Mouse (Mus musculus) limb, embryonic 14.5 days (tissue): ENCODE data around the gene Toe1. TPM values are rescaled to one million over a fixed set of nuclear protein-coding genes. Genes with fewer than 3 reads are reported as not detected.

Source experiments
- ATAC-seq: fragments of 200-750 bp; cut with Nextera tagmentation; 2 replicates; pipeline ENCODE4 v1.8.0; 2017; ENCODE audit warnings: low read depth, moderate number of reproducible peaks, moderate TSS enrichment; ENCODE audit not compliant: low FRiP score
- DNase-seq: peaks from one replicate; pipeline ENCODE4 v3.0.0-alpha.2; 2015; ENCODE audit warnings: low spot score
- H3K27ac ChIP-seq: fragments of 300-500 bp; sonication (generic); replicated peaks from 2 replicates; pipeline ENCODE4 v1.5.1; 2014; ENCODE audit warnings: low read depth, mild to moderate bottlenecking, low read length, moderate library complexity, mixed read lengths
- H3K27me3 ChIP-seq: fragments of 300-500 bp; sonication (generic); 2 replicates; pipeline ENCODE4 v1.6.1; 2014; ENCODE audit warnings: low read length, mixed read lengths; ENCODE audit not compliant: control insufficient read depth, insufficient read depth
- H3K36me3 ChIP-seq: fragments of 300-500 bp; sonication (generic); 2 replicates; pipeline ENCODE4 v1.6.1; 2014; ENCODE audit warnings: mild to moderate bottlenecking, low read length, moderate library complexity, mixed read lengths; ENCODE audit not compliant: control insufficient read depth, insufficient read depth
- H3K4me1 ChIP-seq: fragments of 300-500 bp; sonication (generic); 2 replicates; pipeline ENCODE4 v1.6.1; 2014; ENCODE audit warnings: antibody characterized with exemption, low read length, mixed read lengths; ENCODE audit not compliant: control insufficient read depth, insufficient read depth
- H3K4me2 ChIP-seq: fragments of 300-500 bp; sonication (generic); replicated peaks from 2 replicates; pipeline ENCODE4 v1.6.1; 2014; ENCODE audit warnings: low read depth, mild to moderate bottlenecking, low read length, moderate library complexity; ENCODE audit not compliant: severe bottlenecking
- H3K4me3 ChIP-seq: fragments of 300-500 bp; sonication (generic); replicated peaks from 2 replicates; pipeline ENCODE4 v1.5.1; 2014; ENCODE audit warnings: low read length
- H3K9ac ChIP-seq: fragments of 300-500 bp; sonication (generic); 2 replicates; pipeline ENCODE4 v1.6.1; 2014; ENCODE audit warnings: mild to moderate bottlenecking, low read depth, low read length, moderate library complexity; ENCODE audit not compliant: severe bottlenecking
- H3K9me3 ChIP-seq: fragments of 300-500 bp; sonication (generic); 2 replicates; pipeline ENCODE4 v1.6.1; 2016; ENCODE audit warnings: low read length; ENCODE audit not compliant: control insufficient read depth
- POLR2A ChIP-seq: fragments of 200-500 bp; IDR thresholded peaks from 2 replicates; pipeline ENCODE4 v1.8.0; 2012; ENCODE audit warnings: inconsistent platforms, mild to moderate bottlenecking, moderate library complexity, borderline replicate concordance; ENCODE audit not compliant: insufficient read depth, insufficient read length; ENCODE audit errors: extremely low read depth
- WGBS: fragments of 180-500 bp; shearing (Covaris S2); extraction: QIAGEN DNeasy Blood & Tissue Kit; methylation state at CpG from one replicate; pipeline ENCODE4 v1.1.7; 2014; 5-methylcytosine and 5-hydroxymethylcytosine counted together
- polyA plus RNA-seq, 2 experiments: library from polyadenylated mRNA; depleted of rRNA in 1 of 2; stranded (reverse) in 1 of 2; unstranded in 1 of 2; fragments of >200 nt; fragmentation: Nextera tagmentation in 1 of 2; extraction: Ambion mirVana in 1 of 2; gene quantifications; 2 replicates each; pipeline versions ENCODE4 v1.2.1 to v1.2.3; 2012 to 2014

Toe1 gene
- polyA plus RNA-seq, 2 experiments = 35.9 to 44.6 TPM

GRCm38 (mm10) chr4:116819968-116820901, 12.8 kb upstream of the Toe1 start:
- Histone ChIP-seq H3K4me2 (peak overlapping the region; percentile 98), H3K9me3 (no peaks in the 10 kb centered on the region), H3K27me3 (peaks cover 13% of the 10 kb centered on the region; the same call in 1 of the 2 replicates), H3K4me3 (peak overlapping the region; percentile 52), H3K4me1 (peaks cover 2% of the 10 kb centered on the region; the same call in 1 of the 2 replicates), H3K9ac (peak overlapping the region; percentile 55; the same call in 1 of the 2 replicates), H3K36me3 (peaks cover 12% of the 10 kb centered on the region; the same call in 1 of the 2 replicates), H3K27ac (no peak overlapping the region)
- DNase-seq (no peak), ATAC-seq (no peak)
- TF ChIP-seq POLR2A = no peak
- WGBS = 19% methylated on average over 32 of the region's 32 CpGs

DNA sequence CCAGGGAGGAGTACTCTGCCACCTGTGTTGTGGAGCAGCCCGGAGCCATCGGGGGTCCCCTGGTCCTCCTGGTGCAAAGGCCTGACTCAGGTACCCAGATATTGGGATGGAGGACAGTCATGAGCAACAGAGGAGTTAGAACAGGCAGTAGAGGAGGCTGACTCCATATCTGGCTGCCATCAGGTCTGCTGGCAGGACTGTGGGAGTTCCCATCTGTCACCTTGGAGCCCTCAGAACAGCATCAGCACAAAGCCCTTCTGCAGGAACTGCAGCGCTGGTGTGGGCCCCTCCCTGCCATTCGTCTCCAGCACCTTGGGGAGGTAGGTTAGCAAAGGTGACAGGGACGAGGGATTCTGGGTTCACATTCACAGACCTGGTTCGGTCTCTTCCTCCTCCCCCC, 10.0 kb upstream of the Toe1 start:
- H3K4me1 ChIP-seq = no peaks in the 10 kb centered on the region; the same call in 1 of the 2 replicates
- no peak for DNase-seq
- ATAC-seq = no peak
- H3K9me3 ChIP-seq = no peaks in the 10 kb centered on the region
- WGBS = 91% methylated on average over 6 of the region's 6 CpGs
- H3K36me3 ChIP-seq = peaks cover 12% of the 10 kb centered on the region; the same call in 1 of the 2 replicates
- H3K27ac ChIP-seq = no peak overlapping the region
- no peak overlapping the region for H3K4me3 ChIP-seq
- no peak overlapping the region for H3K4me2 ChIP-seq
- H3K27me3 ChIP-seq = peaks cover 13% of the 10 kb centered on the region; the same call in 1 of the 2 replicates
- no peak for TF ChIP-seq POLR2A
- H3K9ac ChIP-seq = no peak overlapping the region

DNA sequence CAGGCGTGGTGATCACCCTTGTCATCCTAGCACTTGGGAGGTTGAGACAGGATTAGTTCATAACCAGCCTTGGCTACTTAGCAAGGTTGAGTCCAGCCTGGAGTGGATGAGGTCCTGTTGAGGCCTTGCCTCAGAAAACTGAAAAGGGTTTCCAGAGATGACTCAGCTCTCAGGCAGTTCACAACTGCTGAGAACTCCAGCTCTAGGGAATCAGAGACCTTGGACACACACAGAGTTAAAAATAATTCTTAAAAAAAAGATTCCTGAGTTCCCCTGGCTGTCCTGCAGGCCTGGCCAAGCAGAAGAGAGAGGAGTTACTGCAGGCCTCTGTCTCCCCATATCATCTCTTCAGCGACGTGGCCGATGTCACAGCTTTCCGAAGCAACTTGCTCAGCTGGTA, 7.8 kb upstream of the Toe1 start:
- Histone ChIP-seq H3K9ac (no peak overlapping the region; the same call in 1 of the 2 replicates), H3K36me3 (peaks cover 12% of the 10 kb centered on the region; the same call in 1 of the 2 replicates), H3K27ac (no peak overlapping the region), H3K27me3 (peaks cover 5% of the 10 kb centered on the region; the same call in 1 of the 2 replicates), H3K4me1 (no peaks in the 10 kb centered on the region), H3K4me2 (no peak overlapping the region), H3K9me3 (no peaks in the 10 kb centered on the region), H3K4me3 (no peak overlapping the region)
- ATAC-seq (no peak), DNase-seq (no peak)
- no peak for TF ChIP-seq POLR2A
- 83% methylated on average over 5 of the region's 5 CpGs for WGBS

DNA sequence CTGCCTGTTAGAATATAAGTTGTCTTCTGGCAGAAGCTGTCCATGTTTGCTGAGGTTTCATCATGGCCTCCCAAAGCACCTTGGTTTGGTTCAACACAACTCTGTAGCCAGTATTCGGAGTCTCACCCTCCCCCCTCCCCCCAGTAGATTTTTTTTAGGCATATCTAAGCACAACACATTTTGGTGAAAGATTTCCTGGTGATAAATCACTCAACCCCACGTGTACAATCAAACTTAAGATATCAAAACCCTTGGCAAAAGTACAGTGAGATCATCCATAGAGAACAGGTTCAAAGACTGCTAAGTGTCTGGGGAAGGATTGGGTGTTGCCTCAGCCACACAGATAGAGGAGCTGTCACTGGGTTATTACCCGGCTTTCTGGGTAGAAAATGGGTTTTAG, 3.6 kb upstream of the Toe1 start:
- H3K27me3 ChIP-seq = no peaks in the 10 kb centered on the region
- H3K27ac ChIP-seq = no peak overlapping the region
- ATAC-seq (no peak), DNase-seq (no peak)
- TF ChIP-seq POLR2A = no peak
- H3K9ac ChIP-seq = no peak overlapping the region
- H3K9me3 ChIP-seq = no peaks in the 10 kb centered on the region
- no peak overlapping the region for H3K4me3 ChIP-seq
- H3K36me3 ChIP-seq = 0 out of 2 replicates have a peak, but pooled peaks cover 1% of the 10 kb centered on the region
- peaks cover 6% of the 10 kb centered on the region for H3K4me1 ChIP-seq
- H3K4me2 ChIP-seq = no peak overlapping the region
- WGBS = 78% methylated on average over 3 of the region's 3 CpGs

GRCm38 (mm10) chr4:116799901-116800300, 7.5 kb downstream of the Toe1 start:
- Histone ChIP-seq H3K27ac (no peak overlapping the region), H3K4me3 (no peak overlapping the region), H3K4me2 (no peak overlapping the region), H3K9ac (no peak overlapping the region), H3K4me1 (peaks cover 7% of the 10 kb centered on the region), H3K36me3 (peaks cover 35% of the 10 kb centered on the region), H3K9me3 (no peaks in the 10 kb centered on the region), H3K27me3 (no peaks in the 10 kb centered on the region)
- DNase-seq (no peak), ATAC-seq (no peak)
- WGBS = 36% methylated on average over 5 of the region's 5 CpGs
- no peak for TF ChIP-seq POLR2A
